Mouse (Mus musculus): ENCODE data around the gene Nf1.

DNA sequence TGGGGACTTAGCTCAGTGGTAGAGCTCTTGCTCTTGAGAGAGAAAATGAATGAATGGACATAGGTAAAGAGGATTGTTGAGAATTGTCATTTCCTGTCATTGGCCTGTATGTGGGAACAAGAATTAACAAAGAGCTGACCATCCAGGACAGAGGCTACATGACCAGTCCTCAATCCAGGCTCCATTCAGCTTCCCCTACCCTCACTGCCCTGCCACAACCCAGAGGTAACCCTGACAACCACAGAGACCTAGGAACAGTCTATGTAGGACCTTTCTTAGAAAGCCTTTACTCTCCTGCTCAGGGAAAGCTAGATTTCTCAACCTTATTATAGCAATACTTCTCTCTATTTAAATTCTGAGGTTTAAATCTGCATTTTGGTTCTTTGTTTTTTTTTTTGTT, 181.3 kb downstream of the Nf1 start:
- TF ChIP-seq CTCF (IDR thresholded peaks at IDR 0.05; ENCODE audit: low read depth) (no peak), EP300 (IDR thresholded peaks at IDR 0.05; ENCODE audit: low read depth) (no peak)

Measured in heart, postnatal 0 days (tissue).